Comparison of ENCODE assay signal across 9 mouse cellular contexts in genomic region chr10:94940786-94941185, GRCm38 (mm10). TPM values are rescaled to one million over a fixed set of nuclear protein-coding genes. Genes with fewer than 3 reads are reported as not detected.
A peak's percentile ranks its signal among the peaks of the same experiment; 100 is the strongest.
DNase-seq lines count a peak whose midpoint lies in the region; ATAC-seq and TF ChIP-seq lines count a peak whose summit lies in the region.
"Had no signal": no experiment of that assay in that cellular context is flagged by ENCODE, and none has a peak within 500 bp of the region (broad histone marks: within the 10 kb centered on the region; RNA-seq: fewer than 3 reads in every experiment).

No protein-coding gene starts in this region.

- peaks cover 30% of the 10 kb centered on the region for H3K4me1 ChIP-seq in heart, embryonic 12.5 days (replicated peaks)
- H3K4me1 ChIP-seq in heart, adult 2 months (ENCODE audit: control insufficient read depth, insufficient read depth, low read length), result no peaks in the 10 kb centered on the region
- peaks cover 52% of the 10 kb centered on the region for H3K4me1 ChIP-seq in hindbrain, embryonic 13.5 days (replicated peaks)
- peaks cover 7% of the 10 kb centered on the region; the same call in 1 of the 2 replicates for H3K4me1 ChIP-seq in midbrain, postnatal 0 days (ENCODE audit: insufficient read depth, low read length)
- peaks cover 58% of the 10 kb centered on the region for H3K4me1 ChIP-seq in embryonic facial prominence, embryonic 10.5 days

- H3K4me2 ChIP-seq in heart, embryonic 12.5 days, result peak overlapping the region; percentile 21; the same call in 1 of the 2 replicates
- H3K4me2 ChIP-seq in hindbrain, embryonic 13.5 days, result peak overlapping the region; percentile 84
- H3K4me2 ChIP-seq in midbrain, postnatal 0 days (ENCODE audit: low read depth, low read length, poor library complexity, severe bottlenecking), result peak overlapping the region; percentile 77

- H3K36me3 ChIP-seq in heart, embryonic 12.5 days, result no peaks in the 10 kb centered on the region
- H3K36me3 ChIP-seq in heart, adult 2 months (ENCODE audit: control insufficient read depth, insufficient read depth, low read length), result no peaks in the 10 kb centered on the region
- no peaks in the 10 kb centered on the region for H3K36me3 ChIP-seq in hindbrain, embryonic 13.5 days
- no peaks in the 10 kb centered on the region for H3K36me3 ChIP-seq in midbrain, postnatal 0 days (ENCODE audit: insufficient read depth, low read length)
- no peaks in the 10 kb centered on the region for H3K36me3 ChIP-seq in embryonic facial prominence, embryonic 10.5 days (replicated peaks)

- no peak overlapping the region for H3K9ac ChIP-seq in heart, embryonic 12.5 days
- H3K9ac ChIP-seq in heart, adult 2 months (ENCODE audit: low read depth, low read length), result no peak overlapping the region
- peak overlapping the region; percentile 59 for H3K9ac ChIP-seq in hindbrain, embryonic 13.5 days
- peak overlapping the region; percentile 51; the same call in 1 of the 2 replicates for H3K9ac ChIP-seq in midbrain, postnatal 0 days (replicated peaks; ENCODE audit: low read length, poor library complexity, severe bottlenecking)

- no peak overlapping the region for H3K27ac ChIP-seq in heart, embryonic 12.5 days (ENCODE audit: poor library complexity, severe bottlenecking)
- no peak overlapping the region for H3K27ac ChIP-seq in heart, adult 2 months
- 0 out of 2 replicates have a peak overlapping the region, but pooled peaks have one; percentile 15 for H3K27ac ChIP-seq in hindbrain, embryonic 13.5 days
- H3K27ac ChIP-seq in midbrain, postnatal 0 days (ENCODE audit: low read depth, low read length), result peak overlapping the region; percentile 62
- no peak overlapping the region for H3K27ac ChIP-seq in embryonic facial prominence, embryonic 10.5 days (replicated peaks)

- intact Hi-C loops in heart, adult 2 months (cut with DNase I), result loop anchor here (10.0 kb wide), 1 partner anchor 116 kb away; no protein-coding TSS in a partner anchor

- no peak for ATAC-seq in heart, embryonic 12.5 days (ENCODE audit: insufficient number of reproducible peaks, low FRiP score)
- ATAC-seq in hindbrain, embryonic 13.5 days (ENCODE audit: low FRiP score), result no peak
- ATAC-seq in midbrain, postnatal 0 days (ENCODE audit: low FRiP score), result no peak

- no peak for DNase-seq in heart, adult 2 months
- peak; percentile 86 for DNase-seq in brain, embryonic 14.5 days (ENCODE audit: low read depth)
- peak; percentile 53 for DNase-seq in midbrain, postnatal 0 days (ENCODE audit: low spot score)
- DNase-seq in adrenal gland, adult (ENCODE audit: inconsistent age in 2 of 2, low spot score in 1 of 2), result no peak
- DNase-seq in embryonic facial prominence, embryonic 10.5 days (ENCODE audit: low spot score), result no peak
- no peak for DNase-seq in urinary bladder, adult 18-20 months (ENCODE audit: low spot score in 2 of 2)
- DNase-seq: left cerebral cortex, postnatal 4 days had no signal

- TF ChIP-seq CTCF in heart, adult 2 months (IDR thresholded peaks at IDR 0.05), result no peak
- TF ChIP-seq CTCF in brain, embryonic 14.5 days (IDR thresholded peaks at IDR 0.05; ENCODE audit: borderline replicate concordance, extremely low read depth, insufficient read depth, insufficient read length), result peak; percentile 17; the same call in 1 of the 2 replicates
- peak; percentile 64 for TF ChIP-seq CTCF in midbrain, postnatal 0 days (IDR thresholded peaks at IDR 0.05)

- no peak for TF ChIP-seq POLR2A in heart, adult 2 months (IDR thresholded peaks at IDR 0.05; ENCODE audit: insufficient read depth, low read depth, low read length)
- no peak for TF ChIP-seq POLR2A in brain, embryonic 14.5 days (IDR thresholded peaks at IDR 0.05; ENCODE audit: borderline replicate concordance, extremely low read depth, insufficient read depth, insufficient read length, poor library complexity, severe bottlenecking)

- 25% methylated on average over 7 of the region's 7 CpGs for WGBS in heart, embryonic 12.5 days
- WGBS in heart, adult 2 months, result 52% methylated on average over 7 of the region's 7 CpGs
- 7% methylated on average over 7 of the region's 7 CpGs for WGBS in hindbrain, embryonic 13.5 days
- 4% methylated on average over 7 of the region's 7 CpGs for WGBS in midbrain, postnatal 0 days
- WGBS in embryonic facial prominence, embryonic 10.5 days, result 11% methylated on average over 7 of the region's 7 CpGs

- no peak for TF ChIP-seq EP300 in heart, adult 2 months (IDR thresholded peaks at IDR 0.05; ENCODE audit: insufficient read depth, low read depth, low read length)

- peaks cover 30% of the 10 kb centered on the region for H3K27me3 ChIP-seq in heart, embryonic 12.5 days (replicated peaks)
- H3K27me3 ChIP-seq in heart, adult 2 months (ENCODE audit: control insufficient read depth, insufficient read depth, low read length), result peaks cover 25% of the 10 kb centered on the region
- 0 out of 2 replicates have a peak, but pooled peaks cover 5% of the 10 kb centered on the region for H3K27me3 ChIP-seq in hindbrain, embryonic 13.5 days
- H3K27me3 ChIP-seq in midbrain, postnatal 0 days (ENCODE audit: insufficient read depth, low read length), result no peaks in the 10 kb centered on the region
- H3K27me3 ChIP-seq in embryonic facial prominence, embryonic 10.5 days (replicated peaks; ENCODE audit: low read depth, poor library complexity, severe bottlenecking), result peaks cover 69% of the 10 kb centered on the region

- no peaks in the 10 kb centered on the region for H3K79me2 ChIP-seq in heart, adult 2 months (replicated peaks; ENCODE audit: control insufficient read depth, insufficient read depth, low read length)

- H3K9me3 ChIP-seq in heart, embryonic 12.5 days (replicated peaks), result no peaks in the 10 kb centered on the region
- no peaks in the 10 kb centered on the region for H3K9me3 ChIP-seq in hindbrain, embryonic 13.5 days
- no peaks in the 10 kb centered on the region for H3K9me3 ChIP-seq in midbrain, postnatal 0 days (ENCODE audit: low read length)
- no peaks in the 10 kb centered on the region for H3K9me3 ChIP-seq in embryonic facial prominence, embryonic 10.5 days

- 0 out of 2 replicates have a peak overlapping the region, but pooled peaks have one; percentile 9 for H3K4me3 ChIP-seq in heart, embryonic 12.5 days
- no peak overlapping the region for H3K4me3 ChIP-seq in heart, adult 2 months
- peak overlapping the region; percentile 27 for H3K4me3 ChIP-seq in hindbrain, embryonic 13.5 days
- H3K4me3 ChIP-seq in midbrain, postnatal 0 days (ENCODE audit: low read depth, low read length), result peak overlapping the region; percentile 92
- no peak overlapping the region for H3K4me3 ChIP-seq in embryonic facial prominence, embryonic 10.5 days

RNA-seq across cellular contexts. Expression of gene Plxnc1, which starts 3.8 kb away (rescaled TPM):
- 6.7 and 8.5 TPM in 2 replicates for polyA plus RNA-seq in heart, embryonic 12.5 days (2016; fragmentation: Nextera tagmentation; extraction: Ambion mirVana)
- 1 to 10 TPM; 2.0 to 2.3 TPM for total RNA-seq in heart, adult 2 months (2021)
- 0.84 and 1.3 TPM in 2 replicates for polyA plus RNA-seq in heart, adult 2 months (2012; rRNA removed)
- polyA plus RNA-seq in brain, embryonic 14.5 days (2012; rRNA removed), result 22.5 and 31.1 TPM in 2 replicates
- 6.8 and 7.3 TPM in 2 replicates for polyA plus RNA-seq in hindbrain, embryonic 13.5 days (2015; fragmentation: Nextera tagmentation; extraction: Ambion mirVana)
- total RNA-seq in midbrain, postnatal 0 days (2014; rRNA removed), result 78.5 and 79.5 TPM in 2 replicates
- polyA plus RNA-seq in midbrain, postnatal 0 days (2015; fragmentation: Nextera tagmentation; extraction: Ambion mirVana), result 11.2 and 12.9 TPM in 2 replicates
- 1.1 and 1.3 TPM in 2 replicates for polyA plus RNA-seq in embryonic facial prominence, embryonic 10.5 days (2016; fragmentation: Nextera tagmentation; extraction: Ambion mirVana)

Comparison
In these comparisons a context has a peak if more than half of its experiments do, and no peak if none do; other contexts are left out.
1. H3K4me3 ChIP-seq: peak in heart, embryonic 12.5 days (single experiment), hindbrain, embryonic 13.5 days (single experiment) and midbrain, postnatal 0 days (single experiment); none in heart, adult 2 months (single experiment) and embryonic facial prominence, embryonic 10.5 days (single experiment).
2. H3K27ac ChIP-seq: peak in hindbrain, embryonic 13.5 days (single experiment) and midbrain, postnatal 0 days (single experiment); none in heart, embryonic 12.5 days (single experiment), heart, adult 2 months (single experiment) and embryonic facial prominence, embryonic 10.5 days (single experiment).
3. H3K4me2 ChIP-seq: peak in every context shown above with its lines; median percentile 84 in hindbrain, embryonic 13.5 days; 77 in midbrain, postnatal 0 days; 21 in heart, embryonic 12.5 days.
4. H3K9ac ChIP-seq: peak in hindbrain, embryonic 13.5 days (single experiment) and midbrain, postnatal 0 days (single experiment); none in heart, embryonic 12.5 days (single experiment) and heart, adult 2 months (single experiment).
5. DNase-seq: peak in brain, embryonic 14.5 days (single experiment) and midbrain, postnatal 0 days (single experiment); none in heart, adult 2 months (0 of 2), adrenal gland, adult (0 of 2), embryonic facial prominence, embryonic 10.5 days (single experiment) and urinary bladder, adult 18-20 months (0 of 2).